Mouse (Mus musculus): ENCODE measurements around the gene Hist1h4h.

Hist1h4h gene

GRCm38 (mm10) chr13:23576906-23577639 lies 46.2 kb downstream of the Hist1h4h start:
- no peak for DNase-seq

GRCm38 (mm10) chr13:23577835-23578234 lies 47.0 kb downstream of the Hist1h4h start:
- no peak for DNase-seq
